Mouse (Mus musculus): ENCODE data around the gene Rap1gap.
A peak's percentile ranks its signal among the peaks of the same experiment; 100 is the strongest.

The Rap1gap gene

GRCm38 (mm10) chr4:137661547-137661946 lies 3.0 kb upstream of the Rap1gap start:
- no peak for DNase-seq (ENCODE audit: low spot score)

GRCm38 (mm10) chr4:137663491-137663890 lies 1.0 kb upstream of the Rap1gap start:
- no peak for DNase-seq (ENCODE audit: low spot score)

GRCm38 (mm10) chr4:137664980-137665675 lies 602 bp downstream of the Rap1gap start:
- DNase-seq (ENCODE audit: low spot score) = no peak

- no peak for DNase-seq (ENCODE audit: low spot score)
Observed at GRCm38 (mm10) chr4:137665791-137666190, 1.3 kb downstream of the Rap1gap start.

- DNase-seq (ENCODE audit: low spot score) = no peak
Observed at GRCm38 (mm10) chr4:137666283-137666957, 1.9 kb downstream of the Rap1gap start.

- no peak for DNase-seq (ENCODE audit: low spot score)
Observed at GRCm38 (mm10) chr4:137666958-137667345, 2.4 kb downstream of the Rap1gap start.

GRCm38 (mm10) chr4:137667747-137668146 lies 3.2 kb downstream of the Rap1gap start:
- DNase-seq (ENCODE audit: low spot score) = no peak

- DNase-seq (ENCODE audit: low spot score) = no peak
Observed at GRCm38 (mm10) chr4:137671711-137672500, 7.4 kb downstream of the Rap1gap start.

GRCm38 (mm10) chr4:137675566-137675965 lies 11.0 kb downstream of the Rap1gap start:
- no peak for DNase-seq (ENCODE audit: low spot score)

- peak; percentile 67 for DNase-seq (ENCODE audit: low spot score)
Observed at GRCm38 (mm10) chr4:137676057-137676456, 11.5 kb downstream of the Rap1gap start.

- no peak for DNase-seq (ENCODE audit: low spot score)
Observed at GRCm38 (mm10) chr4:137676700-137677484, 12.4 kb downstream of the Rap1gap start.

GRCm38 (mm10) chr4:137677906-137678305 lies 13.4 kb downstream of the Rap1gap start:
- no peak for DNase-seq (ENCODE audit: low spot score)

- no peak for DNase-seq (ENCODE audit: low spot score)
Observed at GRCm38 (mm10) chr4:137678568-137678967, 14.0 kb downstream of the Rap1gap start.

- no peak for DNase-seq (ENCODE audit: low spot score)
Observed at GRCm38 (mm10) chr4:137679979-137680550, 15.5 kb downstream of the Rap1gap start.

- no peak for DNase-seq (ENCODE audit: low spot score)
Observed at GRCm38 (mm10) chr4:137680721-137681120, 16.2 kb downstream of the Rap1gap start.

- DNase-seq (ENCODE audit: low spot score) = no peak
Observed at GRCm38 (mm10) chr4:137681408-137682104, 17.0 kb downstream of the Rap1gap start.

GRCm38 (mm10) chr4:137682961-137683453 lies 18.5 kb downstream of the Rap1gap start:
- DNase-seq (ENCODE audit: low spot score) = no peak

- no peak for DNase-seq (ENCODE audit: low spot score)
Observed at GRCm38 (mm10) chr4:137684830-137685343, 20.4 kb downstream of the Rap1gap start.

- no peak for DNase-seq (ENCODE audit: low spot score)
Observed at GRCm38 (mm10) chr4:137686303-137686702, 21.8 kb downstream of the Rap1gap start.

- DNase-seq (ENCODE audit: low spot score) = no peak
Observed at GRCm38 (mm10) chr4:137687234-137687825, 22.8 kb downstream of the Rap1gap start.

Data from ovary, postnatal 10 days (tissue).